Mouse (Mus musculus) forebrain, embryonic 11.5 days (tissue): ENCODE data around the gene Bcas3. TPM values are rescaled to one million over a fixed set of nuclear protein-coding genes. Genes with fewer than 3 reads are reported as not detected.

Experiments used
- ATAC-seq: fragments of 200-750 bp; cut with Nextera tagmentation; replicated peaks from 2 replicates; pipeline ENCODE4 v1.8.0; 2017; ENCODE audit warnings: moderate TSS enrichment; ENCODE audit not compliant: low FRiP score
- DNase-seq: peaks from one replicate; pipeline ENCODE4 v3.0.0-alpha.2; 2017; ENCODE audit warnings: low spot score
- H3K27ac ChIP-seq: fragments of 300-500 bp; sonication (generic); 2 replicates; pipeline ENCODE4 v1.5.1; 2014; ENCODE audit warnings: low read depth, low read length
- H3K27me3 ChIP-seq: fragments of 300-500 bp; sonication (generic); 2 replicates; pipeline ENCODE4 v1.6.1; 2014; ENCODE audit warnings: mild to moderate bottlenecking, low read length, mixed read lengths; ENCODE audit not compliant: control insufficient read depth, insufficient read depth
- H3K36me3 ChIP-seq: fragments of 300-500 bp; sonication (generic); 2 replicates; pipeline ENCODE4 v1.6.1; 2014; ENCODE audit warnings: mild to moderate bottlenecking, low read length, moderate library complexity, mixed read lengths; ENCODE audit not compliant: control insufficient read depth, insufficient read depth
- H3K4me1 ChIP-seq: fragments of 300-500 bp; sonication (generic); replicated peaks from 2 replicates; pipeline ENCODE4 v1.6.1; 2014; ENCODE audit warnings: low read length, mixed read lengths; ENCODE audit not compliant: control insufficient read depth, insufficient read depth
- H3K4me2 ChIP-seq: fragments of 300-500 bp; sonication (generic); 2 replicates; pipeline ENCODE4 v1.6.1; 2014; ENCODE audit warnings: low read depth, mild to moderate bottlenecking, low read length, moderate library complexity, mixed read lengths; ENCODE audit not compliant: severe bottlenecking
- H3K4me3 ChIP-seq: fragments of 300-500 bp; sonication (generic); 2 replicates; pipeline ENCODE4 v1.5.1; 2014; ENCODE audit warnings: low read depth, low read length
- H3K9ac ChIP-seq: fragments of 300-500 bp; sonication (generic); 2 replicates; pipeline ENCODE4 v1.6.1; 2014; ENCODE audit warnings: low read length
- H3K9me3 ChIP-seq: fragments of 300-500 bp; sonication (generic); 2 replicates; pipeline ENCODE4 v1.6.1; 2016; ENCODE audit warnings: low read length, mixed read lengths; ENCODE audit not compliant: control insufficient read depth
- WGBS: fragments of 180-500 bp; shearing (Covaris S2); extraction: QIAGEN DNeasy Blood & Tissue Kit; methylation state at CpG from one replicate; pipeline ENCODE4 v1.1.7; 2014; 5-methylcytosine and 5-hydroxymethylcytosine counted together
- polyA plus RNA-seq: library from polyadenylated mRNA; unstranded; fragments of >200 nt; fragmentation: Nextera tagmentation; extraction: Ambion mirVana; gene quantifications from 2 replicates; pipeline ENCODE4 v1.2.1, GENCODE M21; 2014

Bcas3 gene
- 17.3 and 17.9 TPM in 2 replicates for polyA plus RNA-seq

DNA sequence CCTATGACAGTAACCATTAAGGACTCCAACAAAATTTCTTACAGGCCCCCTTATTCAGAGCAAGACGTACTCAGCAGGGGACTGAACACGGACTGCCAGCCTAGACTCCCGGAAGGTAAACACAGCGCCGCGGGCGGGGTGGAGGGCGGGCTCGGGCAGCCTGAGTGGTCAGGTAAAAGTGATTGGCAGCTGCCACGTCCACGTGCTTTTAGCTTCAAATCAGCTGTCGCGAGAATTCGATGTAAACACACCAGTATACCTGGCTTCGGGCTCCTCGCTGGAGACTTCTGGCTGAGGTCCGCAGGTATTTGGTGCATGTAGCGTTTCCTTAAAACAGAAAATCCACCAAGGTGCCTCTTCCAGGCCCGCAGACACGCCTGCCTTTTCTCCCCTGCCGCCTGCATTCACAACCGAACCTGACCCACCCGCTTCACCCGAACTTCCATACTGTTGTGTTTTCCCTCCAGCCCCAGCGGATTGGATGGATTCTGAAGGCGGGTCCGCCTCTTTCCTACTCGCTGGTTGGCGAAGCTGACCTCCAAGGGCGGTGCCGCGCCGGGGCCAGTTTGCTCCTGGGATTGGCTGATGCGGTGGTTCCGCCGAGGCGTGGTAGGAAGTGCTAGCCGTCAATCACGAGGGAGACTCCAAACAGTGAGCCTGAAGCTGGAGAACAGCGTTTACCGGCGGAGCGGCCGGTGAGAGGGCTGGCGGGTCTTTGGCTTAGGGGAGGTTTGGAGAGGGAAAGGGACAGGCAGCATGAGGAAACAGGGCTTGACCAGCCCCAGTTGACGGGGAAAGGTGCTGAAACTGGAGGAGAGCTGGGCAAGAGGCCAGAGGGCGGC lies at the start of gene Bcas3:
Gene Bcas3 (plus strand): TSS at position 629 of the 842 bp plus-strand sequence.
- Histone ChIP-seq H3K4me3 (peak within 1 kb of the TSS; percentile 53), H3K9ac (peak within 1 kb of the TSS; percentile 60), H3K9me3 (no peaks in the 10 kb centered on the region), H3K27me3 (no peaks in the 10 kb centered on the region), H3K27ac (no peak within 1 kb of the TSS), H3K4me1 (no peaks in the 10 kb centered on the region), H3K36me3 (no peaks in the 10 kb centered on the region), H3K4me2 (peak within 1 kb of the TSS; percentile 77)
- ATAC-seq (peak; percentile 98), DNase-seq (peak; percentile 99)
- under 1% methylated on average over 47 of the region's 47 CpGs for whole genome bisulfite sequencing

DNA sequence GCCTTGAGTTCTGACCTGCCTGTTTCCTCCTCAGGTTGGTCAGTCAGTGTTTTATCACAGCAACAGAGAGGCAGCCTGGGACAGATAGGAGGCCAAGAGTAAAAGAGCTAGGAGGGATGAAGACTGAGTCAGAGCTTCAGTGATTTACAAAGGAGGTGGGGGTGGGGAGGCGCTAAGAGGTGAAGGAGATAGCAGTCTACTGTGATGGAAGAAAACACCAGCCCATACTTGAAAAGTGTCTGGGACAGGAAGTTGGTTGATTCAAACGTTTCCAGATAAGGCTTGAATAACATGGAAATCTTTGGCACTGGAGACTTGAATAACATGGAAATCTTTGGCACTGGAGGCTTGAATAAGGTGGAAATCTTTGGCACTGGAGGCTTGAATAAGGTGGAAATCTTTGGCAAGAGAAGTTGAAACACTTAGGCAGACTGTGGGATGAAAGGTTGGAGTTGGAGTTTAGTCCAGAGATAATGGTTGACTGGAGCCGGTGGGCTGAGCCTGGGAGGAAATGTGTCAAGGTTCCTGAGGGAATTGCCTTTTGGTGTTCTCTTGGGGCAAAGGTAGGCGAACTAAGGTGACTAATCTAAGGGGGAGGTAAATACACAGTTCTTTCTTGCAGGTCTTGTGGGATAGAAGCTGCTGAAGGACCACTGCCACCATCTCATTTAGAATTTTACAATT lies 46.2 kb upstream of the Bcas3 start:
- Histone ChIP-seq H3K4me2 (no peak overlapping the region), H3K27me3 (no peaks in the 10 kb centered on the region), H3K36me3 (no peaks in the 10 kb centered on the region), H3K9me3 (no peaks in the 10 kb centered on the region), H3K4me1 (no peaks in the 10 kb centered on the region), H3K9ac (no peak overlapping the region), H3K27ac (no peak overlapping the region), H3K4me3 (no peak overlapping the region)
- DNase-seq (no peak), ATAC-seq (no peak)
- WGBS: 73% methylated on average over 4 of the region's 4 CpGs

DNA sequence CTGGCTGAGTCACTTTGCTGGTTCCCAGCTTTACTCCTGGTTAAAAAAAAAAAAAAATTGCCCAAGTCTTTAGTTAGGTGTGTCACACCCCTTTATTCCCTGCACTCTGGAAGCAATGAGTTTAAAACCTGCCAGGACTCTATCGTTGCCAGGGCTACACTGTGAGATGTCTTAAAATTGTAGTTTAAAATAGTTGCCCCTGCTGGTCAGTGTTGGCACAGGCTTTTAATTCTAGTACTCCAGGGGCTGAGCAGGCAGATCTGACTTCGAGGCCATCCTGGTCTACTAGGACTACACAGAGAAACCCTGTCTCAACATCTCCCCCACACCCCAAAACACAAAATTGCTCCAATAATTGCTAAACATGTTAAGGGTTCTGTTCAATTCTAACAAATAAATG lies 44.2 kb upstream of the Bcas3 start:
- no peak overlapping the region for H3K9ac ChIP-seq
- H3K9me3 ChIP-seq: no peaks in the 10 kb centered on the region
- 82% methylated on average over 2 of the region's 2 CpGs for WGBS
- H3K36me3 ChIP-seq: no peaks in the 10 kb centered on the region
- no peak for ATAC-seq
- H3K4me1 ChIP-seq: peaks cover 4% of the 10 kb centered on the region
- DNase-seq: no peak
- H3K27me3 ChIP-seq: no peaks in the 10 kb centered on the region
- H3K4me2 ChIP-seq: no peak overlapping the region
- no peak overlapping the region for H3K27ac ChIP-seq
- no peak overlapping the region for H3K4me3 ChIP-seq

DNA sequence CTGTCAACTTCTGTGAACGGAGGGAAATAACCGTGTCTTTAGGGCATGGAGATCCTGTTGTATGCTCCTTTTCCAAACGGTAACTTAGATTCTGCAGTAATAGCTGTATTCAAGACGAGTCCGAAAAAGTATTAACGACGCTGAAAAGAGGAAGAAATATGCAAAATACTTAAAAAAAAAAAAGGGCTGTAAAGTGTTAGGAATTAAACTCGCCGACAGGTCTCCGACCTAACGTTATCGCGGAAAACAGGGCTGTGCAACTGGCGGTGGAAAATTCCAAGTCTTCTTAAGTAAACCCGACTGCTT lies 42.6 kb upstream of the Bcas3 start:
- no peaks in the 10 kb centered on the region; the same call in 1 of the 2 replicates for H3K36me3 ChIP-seq
- H3K4me2 ChIP-seq: peak overlapping the region; percentile 91
- H3K9ac ChIP-seq: peak overlapping the region; percentile 74
- H3K4me1 ChIP-seq: peaks cover 4% of the 10 kb centered on the region
- DNase-seq (no peak), ATAC-seq (no peak)
- 2% methylated on average over 15 of the region's 15 CpGs for WGBS
- no peaks in the 10 kb centered on the region for H3K27me3 ChIP-seq
- H3K4me3 ChIP-seq: peak overlapping the region; percentile 96
- H3K27ac ChIP-seq: peak overlapping the region; percentile 66; the same call in 1 of the 2 replicates
- H3K9me3 ChIP-seq: no peaks in the 10 kb centered on the region

DNA sequence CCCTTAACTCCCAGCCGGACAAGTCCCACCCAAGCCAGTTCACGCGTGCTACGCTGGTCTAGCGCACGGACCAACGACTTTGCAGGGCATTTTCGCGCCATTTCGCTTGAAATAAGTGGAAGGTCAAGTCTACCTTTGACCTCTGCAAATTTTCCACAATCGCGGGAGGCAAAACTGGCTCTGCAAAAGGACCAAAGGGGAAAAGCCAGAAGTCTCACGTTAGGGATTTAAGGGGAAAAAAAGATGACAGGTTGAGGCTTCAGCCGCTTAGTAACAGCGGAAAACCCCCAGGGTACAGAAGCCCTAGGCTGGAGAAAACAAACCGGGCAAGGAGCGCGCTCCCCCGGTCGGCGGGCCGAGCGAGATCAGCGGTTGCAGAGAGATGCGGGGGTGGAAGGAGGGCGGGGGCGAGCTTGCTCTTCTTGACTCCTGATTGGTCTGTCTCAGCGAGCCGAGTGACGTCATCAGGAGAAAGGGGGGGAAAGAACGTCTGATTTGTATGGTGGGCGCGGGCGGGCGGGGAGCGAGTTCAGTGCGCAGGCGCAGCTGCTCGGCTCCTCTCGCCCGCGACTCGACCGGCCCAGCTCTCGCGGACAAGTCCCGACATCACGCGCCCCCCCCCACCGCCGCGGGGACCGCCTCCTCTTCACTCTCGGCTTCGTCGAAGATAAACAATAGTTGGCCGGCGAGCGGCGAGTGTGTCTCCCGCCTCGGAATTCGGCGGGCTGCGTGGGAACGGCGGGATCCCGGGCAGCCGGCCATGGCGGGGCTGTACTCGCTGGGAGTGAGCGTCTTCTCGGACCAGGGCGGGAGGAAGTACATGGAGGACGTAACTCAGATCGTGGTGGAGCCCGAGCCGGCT lies 42.0 kb upstream of the Bcas3 start, which contains the start of gene Ppm1d:
Gene Ppm1d (plus strand): TSS at position 532 of the 862 bp plus-strand sequence.
- Histone ChIP-seq H3K36me3 (no peaks in the 10 kb centered on the region; the same call in 1 of the 2 replicates), H3K4me2 (peak within 1 kb of the TSS; percentile 91), H3K9me3 (no peaks in the 10 kb centered on the region), H3K9ac (peak within 1 kb of the TSS; percentile 96), H3K27me3 (no peaks in the 10 kb centered on the region), H3K4me3 (peak within 1 kb of the TSS; percentile 96), H3K4me1 (peaks cover 4% of the 10 kb centered on the region), H3K27ac (peak within 1 kb of the TSS; percentile 87)
- ATAC-seq (peak; percentile 93), DNase-seq (peak; percentile 100)
- under 1% methylated on average over 78 of the region's 78 CpGs for WGBS

DNA sequence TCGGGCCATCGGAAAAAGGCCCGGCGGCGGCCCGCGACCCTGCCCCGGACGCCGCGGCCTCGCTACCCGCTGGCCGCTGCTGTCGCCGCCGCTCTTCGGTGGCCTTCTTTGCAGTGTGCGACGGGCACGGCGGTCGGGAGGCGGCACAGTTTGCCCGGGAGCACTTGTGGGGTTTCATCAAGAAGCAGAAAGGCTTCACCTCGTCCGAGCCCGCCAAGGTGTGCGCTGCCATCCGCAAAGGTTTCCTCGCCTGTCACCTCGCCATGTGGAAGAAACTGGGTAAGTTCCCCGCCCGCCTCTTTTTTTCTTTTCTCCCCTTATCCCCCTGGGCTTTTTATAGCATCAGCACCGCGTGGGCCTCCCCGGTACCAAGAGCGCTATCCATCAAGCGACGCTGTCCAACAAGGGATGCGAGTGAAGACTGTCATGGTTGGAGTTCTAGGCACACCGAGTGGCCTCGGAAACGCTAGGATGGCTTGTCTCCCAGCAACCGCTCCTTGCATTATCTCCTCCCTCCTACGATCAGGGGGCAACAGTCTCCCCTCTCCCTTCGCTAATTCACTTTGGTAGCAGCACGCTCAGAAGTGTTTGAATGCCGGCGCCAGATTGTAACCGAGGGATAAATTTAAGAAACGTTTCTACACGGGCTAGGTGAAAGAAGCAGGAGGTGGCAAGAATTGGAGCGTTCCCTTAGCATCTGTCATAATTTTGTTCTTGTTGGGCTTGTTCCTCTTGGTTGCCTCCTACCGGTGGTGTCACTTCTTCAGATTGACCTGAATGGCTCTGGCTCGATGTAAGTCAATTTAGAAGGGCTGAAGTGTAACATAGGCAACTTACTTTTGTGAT lies 41.1 kb upstream of the Bcas3 start:
- no peak; the same call in none of the 2 replicates for ATAC-seq

DNA sequence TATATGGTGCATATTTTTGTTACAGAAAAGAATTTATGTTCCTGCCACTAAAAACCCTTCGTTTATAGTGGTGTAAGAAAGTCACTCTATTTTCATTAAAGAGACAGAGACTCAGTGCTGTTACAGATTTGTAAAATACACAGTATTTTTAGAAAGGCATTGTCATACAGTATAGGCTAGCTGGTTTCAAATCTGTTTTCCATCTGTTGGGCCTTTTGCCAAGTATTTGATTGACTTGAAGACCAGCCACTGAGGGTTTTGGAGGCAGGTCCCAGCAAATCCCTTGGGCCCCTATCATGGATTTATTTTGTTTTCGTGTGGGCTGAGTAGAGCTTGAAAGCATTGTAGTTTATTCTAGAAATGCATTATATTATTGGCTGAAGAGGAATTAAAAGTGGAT lies 40.1 kb upstream of the Bcas3 start:
- H3K27ac ChIP-seq: no peak overlapping the region
- 51% methylated on average over 2 of the region's 2 CpGs for WGBS
- H3K4me3 ChIP-seq: peak overlapping the region; percentile 96
- no peaks in the 10 kb centered on the region; the same call in 1 of the 2 replicates for H3K36me3 ChIP-seq
- H3K4me2 ChIP-seq: peak overlapping the region; percentile 49
- ATAC-seq: no peak
- H3K9me3 ChIP-seq: no peaks in the 10 kb centered on the region
- H3K27me3 ChIP-seq: no peaks in the 10 kb centered on the region
- peaks cover 4% of the 10 kb centered on the region for H3K4me1 ChIP-seq
- DNase-seq: no peak
- peak overlapping the region; percentile 96; the same call in 1 of the 2 replicates for H3K9ac ChIP-seq

More for the DNA sequence above, 41.1 kb upstream of the Bcas3 start:
- H3K9ac ChIP-seq: peak overlapping the region; percentile 96
- no peaks in the 10 kb centered on the region; the same call in 1 of the 2 replicates for H3K36me3 ChIP-seq
- peak overlapping the region; percentile 49 for H3K4me2 ChIP-seq
- peak overlapping the region; percentile 96 for H3K4me3 ChIP-seq
- DNase-seq: peak; percentile 66
- H3K4me1 ChIP-seq: peaks cover 4% of the 10 kb centered on the region
- no peaks in the 10 kb centered on the region for H3K9me3 ChIP-seq
- H3K27ac ChIP-seq: peak overlapping the region; percentile 87
- no peaks in the 10 kb centered on the region for H3K27me3 ChIP-seq
- WGBS: under 1% methylated on average over 55 of the region's 56 CpGs
